Mouse (Mus musculus) ES-Bruce4 (cell line): ENCODE measurements at regions not wholly inside any gene's neighbourhood (a gene's known extent, or its start where the extent isn't known, plus 50 kb on each side); places are given as distances from the start of the nearest gene placed in this dataset.
A peak's percentile ranks its signal among the peaks of the same experiment; 100 is the strongest.

ENCODE experiments used
- H3K27ac ChIP-seq: 2 replicates; pipeline ENCODE4 v1.5.1; 2012; ENCODE audit warnings: low read length, inconsistent platforms; ENCODE audit not compliant: insufficient read depth
- H3K27me3 ChIP-seq: 2 replicates; pipeline ENCODE4 v1.6.1; 2012; ENCODE audit warnings: mild to moderate bottlenecking, low read length, inconsistent platforms; ENCODE audit not compliant: control insufficient read depth, poor library complexity, insufficient read depth, severe bottlenecking
- H3K36me3 ChIP-seq: 2 replicates; pipeline ENCODE4 v1.6.1; 2012; ENCODE audit warnings: inconsistent platforms, mild to moderate bottlenecking, low read length, moderate library complexity; ENCODE audit not compliant: control insufficient read depth, poor library complexity, insufficient read depth, severe bottlenecking
- H3K4me1 ChIP-seq: one replicate; pipeline ENCODE4 v1.8.1; 2011; ENCODE audit warnings: low read length; ENCODE audit not compliant: control insufficient read depth, insufficient read depth
- H3K4me3 ChIP-seq: 2 replicates; pipeline ENCODE4 v1.5.1; 2011; ENCODE audit warnings: low read depth, mild to moderate bottlenecking, low read length
- H3K9ac ChIP-seq: 2 replicates; pipeline ENCODE4 v1.6.1; 2012; ENCODE audit warnings: low read depth, mild to moderate bottlenecking, inconsistent platforms; ENCODE audit not compliant: poor library complexity, severe bottlenecking
- H3K9me3 ChIP-seq: replicated peaks from 2 replicates; pipeline ENCODE4 v1.6.1; 2012; ENCODE audit warnings: mild to moderate bottlenecking, low read length, inconsistent platforms; ENCODE audit not compliant: control insufficient read depth, poor library complexity, insufficient read depth, severe bottlenecking
- CTCF ChIP-seq: IDR thresholded peaks from one replicate; pipeline ENCODE4 v1.8.1; 2011; ENCODE audit warnings: low read depth, low read length
- EP300 ChIP-seq: IDR thresholded peaks from 2 replicates; pipeline ENCODE4 v1.6.1; 2011; ENCODE audit warnings: low read depth, low read length; ENCODE audit not compliant: insufficient read depth
- POLR2A ChIP-seq: IDR thresholded peaks from one replicate; pipeline ENCODE4 v1.8.1; 2011; ENCODE audit warnings: low read length; ENCODE audit not compliant: insufficient read depth

DNA sequence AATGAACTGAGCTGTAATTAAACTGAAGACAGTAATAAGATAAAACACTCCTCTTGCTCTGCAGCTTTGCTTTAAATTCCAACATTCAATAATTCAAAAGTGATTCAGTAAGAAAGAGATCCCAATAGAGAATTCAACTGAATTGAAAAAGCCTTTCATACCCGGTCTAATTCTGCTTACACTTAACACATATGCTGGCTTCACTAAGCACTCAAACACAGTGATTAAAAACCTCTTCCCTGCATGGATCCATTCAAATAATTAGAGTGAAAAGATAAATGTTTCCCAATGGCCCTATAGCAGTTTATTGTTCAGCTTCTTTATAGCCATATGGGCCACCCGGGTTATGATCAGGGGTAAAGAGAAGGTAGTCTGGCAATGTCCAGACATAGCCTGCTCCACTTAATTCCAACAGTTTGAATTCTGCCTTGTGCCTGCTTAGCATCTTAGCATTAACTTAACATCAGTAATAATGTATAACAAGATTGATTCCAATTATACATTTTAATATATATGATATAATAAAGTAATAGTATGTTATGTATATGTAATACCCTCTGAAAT is 659.9 kb upstream of the Kcnd2 start:
- TF ChIP-seq POLR2A (no peak), EP300 (no peak), CTCF (no peak)
- Histone ChIP-seq H3K27ac (no peak overlapping the region), H3K9me3 (no peaks in the 10 kb centered on the region), H3K4me3 (no peak overlapping the region), H3K4me1 (no peaks in the 10 kb centered on the region), H3K36me3 (no peaks in the 10 kb centered on the region), H3K9ac (no peak overlapping the region), H3K27me3 (no peaks in the 10 kb centered on the region)

DNA sequence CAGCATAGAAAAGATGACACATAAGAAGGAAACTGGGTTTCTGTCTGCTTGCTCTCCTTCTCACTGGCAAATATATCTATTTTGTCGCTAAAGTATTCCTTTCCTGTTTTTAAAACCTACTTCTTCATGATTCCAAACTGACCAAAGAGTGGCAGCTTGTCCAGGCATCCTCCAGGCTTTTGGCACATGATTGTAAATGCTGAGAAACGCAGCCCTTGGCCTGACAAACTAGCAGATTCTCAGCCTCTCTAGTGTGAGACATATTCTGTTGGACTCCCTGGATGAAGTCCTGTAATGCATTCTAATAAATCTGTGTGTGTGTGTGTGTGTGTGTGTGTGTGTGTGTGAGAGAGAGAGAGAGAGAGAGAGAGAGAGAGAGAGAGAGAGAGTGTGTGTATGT is 642.7 kb upstream of the Kcnd2 start:
- TF ChIP-seq CTCF: no peak
- no peak for TF ChIP-seq POLR2A
- no peak for TF ChIP-seq EP300
- Histone ChIP-seq H3K27ac (no peak overlapping the region), H3K9me3 (no peaks in the 10 kb centered on the region), H3K27me3 (no peaks in the 10 kb centered on the region), H3K4me3 (no peak overlapping the region), H3K36me3 (no peaks in the 10 kb centered on the region), H3K4me1 (no peaks in the 10 kb centered on the region), H3K9ac (no peak overlapping the region)

GRCm38 (mm10) chr6:20574734-20575133 is 640.6 kb upstream of the Kcnd2 start:
- Histone ChIP-seq H3K9ac (no peak overlapping the region), H3K4me1 (no peaks in the 10 kb centered on the region), H3K36me3 (no peaks in the 10 kb centered on the region), H3K9me3 (no peaks in the 10 kb centered on the region), H3K27ac (no peak overlapping the region), H3K4me3 (no peak overlapping the region), H3K27me3 (no peaks in the 10 kb centered on the region)
- TF ChIP-seq CTCF: no peak
- no peak for TF ChIP-seq POLR2A
- TF ChIP-seq EP300: no peak

- Histone ChIP-seq H3K9ac (no peak overlapping the region), H3K27ac (no peak overlapping the region)
- TF ChIP-seq CTCF (no peak), EP300 (no peak), POLR2A (no peak)
These were observed 616.5 kb upstream of the Kcnd2 start for GRCm38 (mm10) chr6:20598783-20599182.

GRCm38 (mm10) chr6:20604170-20604569 is 611.1 kb upstream of the Kcnd2 start:
- H3K27me3 ChIP-seq: no peaks in the 10 kb centered on the region
- no peak overlapping the region for H3K9ac ChIP-seq
- H3K36me3 ChIP-seq: no peaks in the 10 kb centered on the region
- TF ChIP-seq CTCF: no peak
- no peak for TF ChIP-seq EP300
- TF ChIP-seq POLR2A: no peak
- H3K27ac ChIP-seq: no peak overlapping the region
- no peak overlapping the region for H3K4me3 ChIP-seq
- H3K9me3 ChIP-seq: peaks cover 9% of the 10 kb centered on the region
- H3K4me1 ChIP-seq: no peaks in the 10 kb centered on the region

More at GRCm38 (mm10) chr6:20598783-20599182, 616.5 kb upstream of the Kcnd2 start:
- no peak overlapping the region for H3K4me3 ChIP-seq
- H3K9me3 ChIP-seq: no peaks in the 10 kb centered on the region
- no peaks in the 10 kb centered on the region for H3K27me3 ChIP-seq
- H3K36me3 ChIP-seq: no peaks in the 10 kb centered on the region
- H3K4me1 ChIP-seq: no peaks in the 10 kb centered on the region

GRCm38 (mm10) chr6:20620476-20620875 is 594.8 kb upstream of the Kcnd2 start:
- Histone ChIP-seq H3K9me3 (peaks cover 26% of the 10 kb centered on the region), H3K27me3 (no peaks in the 10 kb centered on the region), H3K4me3 (no peak overlapping the region), H3K27ac (peak overlapping the region; percentile 87), H3K4me1 (peaks cover 3% of the 10 kb centered on the region), H3K36me3 (no peaks in the 10 kb centered on the region; the same call in 1 of the 2 replicates), H3K9ac (no peak overlapping the region)
- TF ChIP-seq EP300 (no peak), CTCF (no peak), POLR2A (no peak)
